Mouse (Mus musculus): Measurements from ENCODE around the gene Slc35f6.
"Not testable (repeated sequence)": the region's sequence is repeated elsewhere in the genome, so short reads cannot be mapped to it uniquely, and the experiment has no call there.

Slc35f6 gene

GRCm38 (mm10) chr5:30700361-30701000 is 52.7 kb downstream of the Slc35f6 start:
- no peak for DNase-seq (ENCODE audit: low spot score in 2 of 2)

- not testable (repeated sequence) for DNase-seq (ENCODE audit: low spot score in 2 of 2)
Observed at GRCm38 (mm10) chr5:30701373-30701772, 53.6 kb downstream of the Slc35f6 start.

- no peak for DNase-seq (ENCODE audit: low spot score in 2 of 2)
Observed at GRCm38 (mm10) chr5:30701866-30702265, 54.1 kb downstream of the Slc35f6 start.

All from frontal cortex, postnatal 14 days (tissue).